Mouse (Mus musculus) testis, postnatal 14 days (tissue): ENCODE data around the gene Rbmxl2.

ENCODE experiments used
- DNase-seq: peaks from one replicate; pipeline ENCODE4 v3.0.0; 2021; ENCODE audit warnings: low spot score

Rbmxl2 gene

GRCm38 (mm10) chr7:107209204-107209860 lies at the start of gene Rbmxl2:
TSS of gene Rbmxl2 (plus strand) at chr7:107209445.
- DNase-seq, result peak; percentile 95

DNA sequence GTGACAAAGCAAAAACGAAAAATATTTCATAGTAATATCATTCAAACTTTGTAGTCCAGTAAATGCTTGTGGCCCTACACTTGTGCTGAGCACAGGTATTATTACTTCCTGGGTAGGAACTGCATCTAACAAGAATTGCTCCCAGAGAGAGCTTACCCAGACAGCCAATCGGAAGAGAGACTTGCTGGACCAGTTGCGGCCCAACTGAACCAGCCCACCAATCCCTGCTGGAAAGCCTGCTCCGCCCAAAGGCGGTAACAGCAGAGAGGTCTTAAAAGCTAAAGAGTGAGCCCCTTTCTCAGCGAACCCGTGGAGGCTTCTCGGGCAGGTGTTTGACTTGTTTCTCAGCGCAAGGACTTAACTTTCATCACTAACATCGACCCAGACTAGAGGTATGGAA lies 42.6 kb upstream of the Rbmxl2 start, which contains the start of gene Nlrp14:
Nlrp14 (plus strand) TSS at position 301 of the 400 bp plus-strand sequence.
- DNase-seq, result peak; percentile 30

DNA sequence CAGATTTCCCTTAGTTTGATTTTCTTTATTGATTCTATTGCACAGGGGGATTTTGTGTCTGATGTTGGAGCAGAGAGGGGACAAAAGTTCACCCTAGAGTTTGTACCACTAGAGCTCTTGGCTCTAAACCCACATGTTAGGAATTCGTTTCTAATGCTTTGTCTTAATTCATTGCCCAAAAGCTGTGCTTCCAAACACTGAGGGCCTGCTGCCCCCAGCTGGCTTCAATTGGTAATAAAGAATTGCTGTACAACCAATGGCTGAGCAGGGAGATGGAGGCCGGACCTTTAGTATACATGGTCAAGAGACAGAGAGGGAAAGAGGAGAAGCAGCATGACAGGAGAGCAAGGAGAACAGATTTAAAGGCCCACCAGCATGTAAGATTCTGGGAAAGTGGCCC lies 28.8 kb upstream of the Rbmxl2 start:
- no peak for DNase-seq

DNA sequence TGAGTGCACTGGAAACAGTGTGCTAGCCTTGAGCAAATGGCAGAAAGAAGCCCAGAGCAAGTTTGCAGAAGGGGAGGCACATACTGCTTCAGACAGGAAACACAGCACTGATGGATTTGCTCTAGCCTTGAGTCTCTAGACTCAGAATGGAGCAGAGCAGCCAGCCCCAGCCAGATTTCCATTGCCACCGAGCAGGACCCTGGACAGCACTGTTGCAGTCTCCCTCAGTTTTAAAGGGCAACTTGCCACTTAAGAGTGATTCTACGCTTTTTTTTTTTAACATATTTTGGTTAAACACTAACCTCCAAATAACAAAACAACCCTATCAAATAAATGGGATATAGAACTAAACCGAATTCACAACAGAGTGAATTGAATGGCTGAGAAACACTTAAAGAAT lies 7.4 kb upstream of the Rbmxl2 start:
- no peak for DNase-seq

- DNase-seq, result no peak
Measured at GRCm38 (mm10) chr7:107207843-107208242, 1.4 kb upstream of the Rbmxl2 start.

GRCm38 (mm10) chr7:107210126-107210576 lies 906 bp downstream of the Rbmxl2 start:
- DNase-seq, result peak; percentile 78

- no peak for DNase-seq
Measured at GRCm38 (mm10) chr7:107215723-107216122, 6.5 kb downstream of the Rbmxl2 start.

- DNase-seq, result no peak
Measured at GRCm38 (mm10) chr7:107216845-107217244, 7.6 kb downstream of the Rbmxl2 start.

- no peak for DNase-seq
Measured at GRCm38 (mm10) chr7:107236854-107237253, 27.6 kb downstream of the Rbmxl2 start.

- no peak for DNase-seq
Measured at GRCm38 (mm10) chr7:107237498-107237897, 28.3 kb downstream of the Rbmxl2 start.

DNA sequence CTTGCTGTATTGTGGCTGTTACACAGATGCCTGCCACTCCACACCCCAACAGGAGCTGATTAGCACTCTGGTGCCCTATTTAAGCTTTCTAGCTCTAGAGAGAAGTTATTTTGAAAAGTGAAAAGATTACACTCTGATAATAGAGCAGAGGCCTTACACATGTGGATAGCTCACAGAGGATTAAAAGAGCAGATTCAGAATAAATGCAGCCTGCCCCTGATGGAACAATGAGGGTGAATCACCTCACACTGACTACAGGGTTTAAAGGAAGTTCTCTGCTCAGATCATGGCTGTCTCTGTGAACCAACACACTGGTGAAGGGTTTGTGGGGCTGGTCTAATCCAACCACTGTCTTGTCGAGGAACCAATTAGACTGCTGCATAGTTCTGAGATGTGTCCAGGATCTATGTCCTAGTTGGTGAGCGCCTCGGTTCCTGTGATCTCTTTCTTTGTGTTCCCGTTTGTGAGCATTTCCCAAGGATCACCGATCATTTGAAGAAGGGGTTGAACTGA lies 32.2 kb downstream of the Rbmxl2 start:
- no peak for DNase-seq

- DNase-seq, result no peak
Measured at GRCm38 (mm10) chr7:107250211-107250985, 41.2 kb downstream of the Rbmxl2 start.

GRCm38 (mm10) chr7:107253355-107253754 lies 44.1 kb downstream of the Rbmxl2 start:
- no peak for DNase-seq

DNA sequence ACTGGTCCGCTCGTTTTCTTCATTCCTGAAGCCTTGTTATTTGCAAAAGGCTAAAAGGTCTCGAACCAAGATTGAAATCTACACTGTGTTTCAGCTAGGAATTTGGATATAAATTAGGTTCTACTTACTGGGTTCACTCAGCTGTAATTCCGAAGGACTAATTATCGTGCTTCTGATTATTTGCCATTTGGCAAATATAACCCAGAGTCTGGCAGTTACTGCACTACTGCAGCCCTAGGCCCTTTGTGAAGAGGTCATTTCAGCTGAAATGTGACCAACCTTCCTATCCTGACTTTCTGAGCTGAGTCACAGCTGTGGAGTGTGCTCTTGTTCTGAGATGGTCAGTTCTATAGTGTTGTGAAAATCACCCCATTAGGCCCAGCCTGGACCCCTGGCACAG lies 50.7 kb downstream of the Rbmxl2 start:
- DNase-seq, result no peak
